Mouse (Mus musculus): ENCODE data around the gene Spag5.

GRCm38 (mm10) chr11:78305272-78305671 lies 3.9 kb downstream of the Spag5 start:
- TF ChIP-seq POLR2A (IDR thresholded peaks at IDR 0.05; ENCODE audit: borderline replicate concordance, extremely low read depth, low read depth, low read length) (no peak), CTCF (IDR thresholded peaks at IDR 0.05; ENCODE audit: insufficient read depth, low read length) (no peak)

Measured in lung, adult 2 months (tissue).